Mouse (Mus musculus): ENCODE measurements around the gene Six5.
"Not testable (repeated sequence)": the region's sequence is repeated elsewhere in the genome, so short reads cannot be mapped to it uniquely, and the experiment has no call there.

The Six5 gene

GRCm38 (mm10) chr7:19094471-19094825, at the start of gene Six5:
Gene Six5 (plus strand): TSS chr7:19094594.
- peak; percentile 68 for DNase-seq (ENCODE audit: inconsistent ontology term)

DNA sequence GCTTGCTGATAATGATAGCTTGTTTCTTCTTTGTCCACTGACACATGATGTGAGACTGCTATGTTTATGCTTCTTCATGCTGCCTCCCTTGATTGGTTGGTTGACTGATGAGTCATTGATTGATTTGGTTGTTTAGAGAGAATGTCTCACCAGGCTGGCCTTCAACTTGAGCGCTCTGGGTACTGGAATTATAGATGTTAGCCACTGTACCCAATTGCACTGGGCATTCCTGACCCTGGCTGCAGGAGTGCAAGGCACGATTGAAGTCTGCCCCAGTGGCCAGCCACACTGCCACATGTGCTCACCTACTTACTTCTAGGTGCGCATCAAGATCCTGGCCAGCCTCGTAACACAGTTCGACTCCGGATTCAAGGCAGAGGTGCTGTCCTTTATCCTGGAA, 49.8 kb upstream of the Six5 start:
- DNase-seq (ENCODE audit: inconsistent ontology term): no peak

GRCm38 (mm10) chr7:19046286-19047069, 47.9 kb upstream of the Six5 start:
- peak; percentile 32 for DNase-seq (ENCODE audit: inconsistent ontology term)

GRCm38 (mm10) chr7:19048006-19048527, 46.3 kb upstream of the Six5 start:
- DNase-seq (ENCODE audit: inconsistent ontology term): no peak

DNA sequence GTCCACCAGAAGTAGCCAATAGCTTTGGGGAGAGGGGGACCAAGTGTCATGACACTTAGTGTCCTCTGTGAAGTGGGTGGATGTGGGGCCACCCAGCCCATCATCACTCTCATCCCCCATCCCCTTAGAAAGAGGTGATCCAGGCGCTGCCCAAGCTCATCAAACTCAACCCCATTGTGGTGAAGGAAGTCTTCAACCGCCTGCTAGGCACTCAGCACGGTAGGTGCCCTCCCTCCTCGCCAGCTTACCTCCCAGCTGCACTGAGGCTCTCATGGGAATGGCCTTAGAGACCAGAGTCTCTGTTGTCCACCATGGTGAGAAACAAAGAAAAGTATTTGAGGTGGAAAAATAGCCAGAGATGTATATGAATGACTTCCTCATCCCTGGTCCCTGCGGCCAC, 45.1 kb upstream of the Six5 start:
- DNase-seq (ENCODE audit: inconsistent ontology term): no peak

- no peak for DNase-seq (ENCODE audit: inconsistent ontology term)
Observed at GRCm38 (mm10) chr7:19050172-19050571, 44.2 kb upstream of the Six5 start.

- no peak for DNase-seq (ENCODE audit: inconsistent ontology term)
Observed at GRCm38 (mm10) chr7:19051161-19051560, 43.2 kb upstream of the Six5 start.

GRCm38 (mm10) chr7:19052345-19053135, 41.9 kb upstream of the Six5 start:
- DNase-seq (ENCODE audit: inconsistent ontology term): no peak

DNA sequence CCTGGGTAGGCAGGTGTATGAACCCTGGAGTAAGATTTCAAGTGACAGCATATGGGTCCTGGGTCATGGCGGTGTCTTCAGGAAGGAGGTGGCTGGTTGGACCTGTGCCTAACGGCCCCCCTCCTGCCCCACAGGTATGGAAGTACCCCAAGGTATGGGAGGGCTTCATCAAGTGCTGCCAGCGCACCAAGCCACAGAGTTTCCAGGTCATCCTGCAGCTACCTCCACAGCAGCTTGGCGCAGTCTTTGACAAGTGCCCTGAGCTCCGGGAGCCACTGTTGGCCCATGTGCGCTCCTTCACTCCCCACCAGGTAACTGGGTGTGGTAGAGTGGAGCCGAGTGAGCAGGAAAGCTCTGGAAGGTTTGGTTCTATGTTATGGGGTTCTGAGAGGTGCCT, 41.3 kb upstream of the Six5 start:
- DNase-seq (ENCODE audit: inconsistent ontology term): no peak

- DNase-seq (ENCODE audit: inconsistent ontology term): no peak
Observed at GRCm38 (mm10) chr7:19054047-19054776, 40.2 kb upstream of the Six5 start, which contains the start of gene Rsph6a. Gene Rsph6a (plus strand): TSS chr7:19054690.

GRCm38 (mm10) chr7:19054777-19055076, 39.7 kb upstream of the Six5 start:
- DNase-seq (ENCODE audit: inconsistent ontology term): no peak

DNA sequence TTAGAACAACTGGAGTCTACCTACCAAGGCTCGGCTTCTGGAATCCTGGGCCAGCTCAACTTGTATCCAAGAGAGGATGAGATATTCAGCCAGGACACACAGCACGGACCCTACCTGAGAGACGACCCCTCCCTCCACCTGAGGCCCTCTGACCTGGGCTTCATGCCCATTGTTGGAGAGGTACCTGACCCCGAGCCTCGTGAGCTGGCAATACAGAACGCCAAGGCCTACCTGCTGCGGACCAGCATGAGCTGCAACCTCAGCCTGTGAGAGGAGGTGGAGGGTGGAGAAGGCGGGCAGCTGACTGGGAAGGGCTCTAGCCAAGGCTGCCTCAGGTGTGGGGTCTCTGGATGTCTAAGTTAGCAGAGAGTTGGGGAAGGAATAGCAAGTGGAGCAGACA, 39.3 kb upstream of the Six5 start:
- DNase-seq (ENCODE audit: inconsistent ontology term): no peak

GRCm38 (mm10) chr7:19057405-19057804, 37.0 kb upstream of the Six5 start:
- no peak for DNase-seq (ENCODE audit: inconsistent ontology term)

- DNase-seq (ENCODE audit: inconsistent ontology term): no peak
Observed at GRCm38 (mm10) chr7:19065896-19066295, 28.5 kb upstream of the Six5 start.

- DNase-seq (ENCODE audit: inconsistent ontology term): no peak
Observed at GRCm38 (mm10) chr7:19067063-19067462, 27.3 kb upstream of the Six5 start.

- DNase-seq (ENCODE audit: inconsistent ontology term): no peak
Observed at GRCm38 (mm10) chr7:19067935-19068334, 26.5 kb upstream of the Six5 start.

DNA sequence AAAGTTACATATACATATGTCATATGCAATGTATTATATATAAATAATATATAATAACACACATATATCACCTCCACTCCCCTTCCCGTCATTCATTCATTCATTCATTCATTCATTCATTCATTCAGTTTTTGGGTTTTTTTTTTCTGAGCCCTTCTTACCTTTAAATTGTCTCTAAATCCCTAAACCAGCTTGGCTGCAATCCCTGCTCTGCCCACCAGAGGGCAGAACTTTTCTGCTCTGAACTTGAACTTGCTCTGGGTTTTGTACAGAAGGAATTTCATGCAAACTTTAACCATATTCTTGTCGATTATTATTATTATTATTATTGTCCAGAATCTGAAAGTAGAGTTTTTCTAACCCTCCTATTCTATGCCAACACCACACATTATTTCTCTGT, 25.7 kb upstream of the Six5 start:
- DNase-seq (ENCODE audit: inconsistent ontology term): peak; percentile 45

- DNase-seq (ENCODE audit: inconsistent ontology term): no peak
Observed at GRCm38 (mm10) chr7:19069500-19069899, 24.9 kb upstream of the Six5 start.

DNA sequence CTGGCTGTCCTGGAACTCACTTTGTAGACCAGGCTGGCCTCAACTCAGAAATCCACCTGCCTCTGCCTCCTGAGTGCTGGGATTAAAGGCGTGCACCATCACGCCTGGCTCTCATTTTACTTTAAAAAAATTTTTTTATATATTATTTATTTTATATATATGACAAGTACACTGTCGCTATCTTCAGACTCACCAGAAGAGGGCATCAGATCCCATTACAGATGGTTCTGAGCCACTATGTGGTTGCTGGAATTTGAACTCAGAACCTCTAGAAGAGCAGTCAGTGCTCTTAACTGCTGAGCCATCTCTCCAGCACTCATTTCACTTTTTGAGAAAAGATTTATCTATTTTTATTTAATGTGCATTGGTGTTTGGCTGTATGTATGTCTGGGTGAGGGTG, 23.4 kb upstream of the Six5 start:
- DNase-seq (ENCODE audit: inconsistent ontology term): not testable (repeated sequence)

- no peak for DNase-seq (ENCODE audit: inconsistent ontology term)
Observed at GRCm38 (mm10) chr7:19073504-19073903, 20.9 kb upstream of the Six5 start.

- no peak for DNase-seq (ENCODE audit: inconsistent ontology term)
Observed at GRCm38 (mm10) chr7:19074494-19074893, 19.9 kb upstream of the Six5 start.

GRCm38 (mm10) chr7:19075231-19075630, 19.2 kb upstream of the Six5 start:
- DNase-seq (ENCODE audit: inconsistent ontology term): no peak
